Mouse (Mus musculus) CH12.LX (cell line): ENCODE results near the gene Rad23b. TPM values are rescaled to one million over a fixed set of nuclear protein-coding genes. Genes with fewer than 3 reads are reported as not detected.

ENCODE experiments used
- DNase-seq: peaks from one replicate; pipeline ENCODE4 v3.0.0-alpha.2; 2013; ENCODE audit errors: extremely low read depth
- H3K27ac ChIP-seq: 2 replicates; pipeline ENCODE4 v1.5.1; 2012; ENCODE audit warnings: low read depth, mild to moderate bottlenecking, control low read depth, moderate library complexity; ENCODE audit not compliant: insufficient read depth
- H3K27me3 ChIP-seq: replicated peaks from 2 replicates; pipeline ENCODE3; 2012; ENCODE audit warnings: inconsistent platforms
- H3K36me3 ChIP-seq, 2 experiments: replicated peaks in 1 of 2; 2 replicates each; pipeline versions ENCODE3 to v1.6.1; 2012; ENCODE audit warnings: inconsistent platforms in 1 of 2, low read length in 1 of 2, mild to moderate bottlenecking in 1 of 2, mixed read lengths in 1 of 2, moderate library complexity in 1 of 2; ENCODE audit not compliant: control insufficient read depth in 1 of 2, insufficient read depth in 1 of 2
- H3K4me1 ChIP-seq, 2 experiments: 2 replicates each; pipeline ENCODE4 v1.6.1; 2012; ENCODE audit warnings: inconsistent platforms in 1 of 2, moderate library complexity in 1 of 2; ENCODE audit not compliant: insufficient read depth in 2 of 2, control insufficient read depth in 1 of 2
- H3K4me2 ChIP-seq: 2 replicates; pipeline ENCODE4 v1.6.1; 2012; ENCODE audit warnings: low read depth, mild to moderate bottlenecking, control low read depth; ENCODE audit not compliant: poor library complexity, insufficient read depth, severe bottlenecking
- H3K4me3 ChIP-seq, 3 experiments: fragments of 150-350 bp in 1 of 3; sonication (generic) in 1 of 3; replicated peaks in 1 of 3; 2 replicates each; pipeline versions ENCODE3 to v1.5.1; 2011 to 2012; ENCODE audit warnings: low read depth in 2 of 3, low read length in 2 of 3, mild to moderate bottlenecking in 2 of 3, moderate library complexity in 2 of 3, control low read depth in 1 of 3, improper control_type of control experiment in 1 of 3, inconsistent platforms in 1 of 3, mixed read lengths in 1 of 3; ENCODE audit not compliant: poor library complexity in 1 of 3
- H3K79me2 ChIP-seq: replicated peaks from 2 replicates; pipeline ENCODE4 v1.6.1; 2012; ENCODE audit warnings: mild to moderate bottlenecking, moderate library complexity; ENCODE audit not compliant: control insufficient read depth, poor library complexity, insufficient read depth, severe bottlenecking; ENCODE audit errors: extremely low read depth
- H3K9ac ChIP-seq: 2 replicates; pipeline ENCODE4 v1.6.1; 2012; ENCODE audit warnings: low read depth, mild to moderate bottlenecking, control low read depth, moderate library complexity; ENCODE audit not compliant: insufficient read depth
- H3K9me3 ChIP-seq: replicated peaks from 2 replicates; pipeline ENCODE3; 2012; ENCODE audit warnings: low read length, inconsistent platforms, mixed read lengths
- CHD1 ChIP-seq: IDR thresholded peaks from 2 replicates; pipeline ENCODE4 v1.6.1; 2012; ENCODE audit warnings: low read depth, low read length, improper control_type of control experiment, inconsistent platforms
- CTCF ChIP-seq, 2 experiments: IDR thresholded peaks in 1 of 2; conservative IDR thresholded peaks in 1 of 2; 2 replicates each; pipeline ENCODE4 v1.5.1; 2011 to 2012; ENCODE audit warnings: low read depth in 2 of 2, low read length in 2 of 2, improper control_type of control experiment in 1 of 2, inconsistent platforms in 1 of 2, mild to moderate bottlenecking in 1 of 2, moderate library complexity in 1 of 2
- E2F4 ChIP-seq: IDR thresholded peaks from 2 replicates; pipeline ENCODE4 v1.6.1; 2011; ENCODE audit warnings: low read depth, low read length, improper control_type of control experiment; ENCODE audit not compliant: insufficient replicate concordance
- ELF1 ChIP-seq: IDR thresholded peaks from 2 replicates; pipeline ENCODE4 v1.6.1; 2014; ENCODE audit warnings: low read depth, mild to moderate bottlenecking, inconsistent platforms, low read length, improper control_type of control experiment
- EP300 ChIP-seq: IDR thresholded peaks from 2 replicates; pipeline ENCODE4 v1.6.1; 2011; ENCODE audit warnings: low read length, improper control_type of control experiment
- GABPA ChIP-seq: IDR thresholded peaks from 2 replicates; pipeline ENCODE4 v1.6.1; 2012; ENCODE audit warnings: low read depth, low read length, improper control_type of control experiment, inconsistent platforms; ENCODE audit not compliant: insufficient replicate concordance
- HCFC1 ChIP-seq: IDR thresholded peaks from 2 replicates; pipeline ENCODE4 v1.6.1; 2012; ENCODE audit warnings: low read depth, mild to moderate bottlenecking, inconsistent platforms, low read length, improper control_type of control experiment
- IRF4 ChIP-seq: IDR thresholded peaks from 2 replicates; pipeline ENCODE4 v1.6.1; 2014; ENCODE audit warnings: low read depth, mild to moderate bottlenecking, inconsistent platforms, low read length, improper control_type of control experiment
- KAT2A ChIP-seq: IDR thresholded peaks from 2 replicates; pipeline ENCODE4 v1.6.1; 2012; ENCODE audit warnings: low read length, improper control_type of control experiment, inconsistent platforms; ENCODE audit not compliant: insufficient replicate concordance
- MAX ChIP-seq: IDR thresholded peaks from 2 replicates; pipeline ENCODE4 v1.6.1; 2011; ENCODE audit warnings: low read length, improper control_type of control experiment
- MAZ ChIP-seq: IDR thresholded peaks from 2 replicates; pipeline ENCODE4 v1.6.1; 2012; ENCODE audit warnings: low read depth, mild to moderate bottlenecking, inconsistent platforms, low read length, improper control_type of control experiment, moderate library complexity
- MEF2A ChIP-seq: IDR thresholded peaks from 2 replicates; pipeline ENCODE4 v1.6.1; 2014; ENCODE audit warnings: low read depth, mild to moderate bottlenecking, inconsistent platforms, low read length, improper control_type of control experiment, borderline replicate concordance
- MYC ChIP-seq: IDR thresholded peaks from 2 replicates; pipeline ENCODE4 v1.6.1; 2011; ENCODE audit warnings: low read depth, mild to moderate bottlenecking, improper control_type of control experiment, low read length
- NELFE ChIP-seq: IDR thresholded peaks from 2 replicates; pipeline ENCODE4 v1.6.1; 2011; ENCODE audit warnings: low read depth, low read length, improper control_type of control experiment
- POLR2A ChIP-seq: IDR thresholded peaks from 2 replicates; pipeline ENCODE4 v1.6.1; 2011; ENCODE audit warnings: low read depth, mild to moderate bottlenecking, improper control_type of control experiment, low read length
- RCOR1 ChIP-seq: conservative IDR thresholded peaks from 2 replicates; pipeline ENCODE4 v1.6.1; 2012; ENCODE audit warnings: low read depth, mild to moderate bottlenecking, inconsistent platforms, low read length, improper control_type of control experiment
- ZKSCAN1 ChIP-seq: IDR thresholded peaks from 2 replicates; pipeline ENCODE4 v1.6.1; 2012; ENCODE audit warnings: low read depth, inconsistent platforms, low read length, improper control_type of control experiment, borderline replicate concordance
- dilution Hi-C: fragments of 300-500 bp; cut with MboI; formaldehyde crosslinking; loops from 2 replicates; pipeline ENCODE4 v1.14.3; 2020; ENCODE audit warnings: low sequenced_read_pairs; ENCODE audit not compliant: extremely low pct_unique_long_range_greater_than_20kb, extremely low pct_ligation_motif_present
- in situ Hi-C: fragments of 300-500 bp; cut with MboI; formaldehyde crosslinking; loops from 3 replicates; pipeline ENCODE4 v1.14.3; 2019; ENCODE audit warnings: low sequenced_read_pairs, low pct_ligation_motif_present, low pct_unique_long_range_greater_than_20kb, mixed read lengths
- polyA plus RNA-seq: library from polyadenylated mRNA; unstranded; fragments of >175 nt; gene quantifications from 2 replicates; pipeline ENCODE4 v1.2.1, GENCODE M21; 2012; ENCODE audit warnings: low read depth; ENCODE audit not compliant: insufficient read length
- total RNA-seq, 2 experiments: library from RNA; depleted of rRNA; stranded (reverse); fragments of 300-350 nt in 1 of 2; fragments of >200 nt in 1 of 2; gene quantifications; 2 replicates each; pipeline ENCODE4 v1.2.3; 2012 to 2014

The Rad23b gene
- total and polyA plus RNA-seq, 3 experiments = 190 to 436 (median 350) TPM

GRCm38 (mm10) chr4:55338905-55339304 is 10.9 kb upstream of the Rad23b start:
- in situ Hi-C loops = no loop called here
- Histone ChIP-seq H3K4me2 (no peak overlapping the region), H3K27ac (no peak overlapping the region)

GRCm38 (mm10) chr4:55339388-55339787 is 10.5 kb upstream of the Rad23b start:
- dilution Hi-C loops = no loop called here
- in situ Hi-C loops = no loop called here
- no peaks in the 10 kb centered on the region for H3K27me3 ChIP-seq
- TF ChIP-seq MAX = no peak
- no peak for TF ChIP-seq CTCF (conservative IDR thresholded peaks at IDR 0.05 in 1 of 2, IDR thresholded peaks at IDR 0.05 in 1 of 2; ENCODE audit: low read depth in 2 of 2, low read length in 2 of 2)
- TF ChIP-seq RCOR1 = no peak
- no peak for TF ChIP-seq ZKSCAN1
- no peak for TF ChIP-seq MEF2A
- TF ChIP-seq KAT2A = no peak
- TF ChIP-seq MAZ = no peak
- no peak for TF ChIP-seq ELF1
- TF ChIP-seq E2F4 = no peak
- no peak for TF ChIP-seq GABPA
- no peak for TF ChIP-seq CHD1
- no peak for TF ChIP-seq HCFC1
- no peak overlapping the region for H3K4me2 ChIP-seq
- no peaks in the 10 kb centered on the region for H3K36me3 ChIP-seq
- no peak for DNase-seq
- H3K9ac ChIP-seq = no peak overlapping the region
- no peak overlapping the region for H3K4me3 ChIP-seq
- H3K4me1 ChIP-seq = peaks cover 8 to 39% of the 10 kb centered on the region in 2 experiments; a peak in 3 of 4 replicates
- no peak overlapping the region for H3K27ac ChIP-seq
- H3K9me3 ChIP-seq = peaks cover 3% of the 10 kb centered on the region
- no peaks in the 10 kb centered on the region for H3K79me2 ChIP-seq

More at GRCm38 (mm10) chr4:55338905-55339304, 10.9 kb upstream of the Rad23b start:
- no peak for DNase-seq
- dilution Hi-C loops = no loop called here
- H3K4me1 ChIP-seq = peaks cover 8 to 38% of the 10 kb centered on the region in 2 experiments; a peak in 3 of 4 replicates
- H3K9ac ChIP-seq = no peak overlapping the region
- peaks cover 3% of the 10 kb centered on the region for H3K9me3 ChIP-seq
- TF ChIP-seq CHD1 = no peak
- no peak for TF ChIP-seq MYC
- TF ChIP-seq ELF1 = no peak
- TF ChIP-seq IRF4 = no peak
- TF ChIP-seq EP300 = no peak
- no peak for TF ChIP-seq NELFE
- no peak for TF ChIP-seq KAT2A
- no peak for TF ChIP-seq POLR2A
- TF ChIP-seq, all 38 proteins: peak for 0
- no peaks in the 10 kb centered on the region for H3K36me3 ChIP-seq
- H3K4me3 ChIP-seq = no peak overlapping the region
- H3K79me2 ChIP-seq = no peaks in the 10 kb centered on the region
- H3K27me3 ChIP-seq = no peaks in the 10 kb centered on the region
